ENCODE assay signal across 10 mouse cellular contexts in the genomic region with DNA sequence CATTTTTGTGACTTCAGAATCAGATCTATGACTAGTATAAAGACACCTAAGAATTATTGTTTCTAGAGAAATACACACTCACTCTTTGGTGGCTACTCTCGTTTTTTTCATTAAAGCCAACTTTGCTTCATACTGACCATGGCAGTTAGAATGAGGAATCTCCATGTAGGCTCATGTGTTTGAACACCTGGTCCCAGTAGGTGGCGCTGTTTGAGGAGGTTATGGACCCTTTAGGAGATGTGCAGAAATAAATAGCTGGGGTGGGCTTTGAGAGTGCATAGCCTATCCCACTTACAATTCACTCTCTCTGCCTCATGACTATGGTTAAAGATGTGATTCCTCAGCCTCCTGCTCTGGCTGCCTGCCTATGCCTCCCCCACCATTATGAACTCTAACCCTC.
DNase-seq lines count a peak whose midpoint lies in the region; ATAC-seq lines count a peak whose summit lies in the region.
"Had no signal": no experiment of that assay in that cellular context is flagged by ENCODE, and none has a peak within 500 bp of the region (broad histone marks: within the 10 kb centered on the region; RNA-seq: fewer than 3 reads in every experiment).

No protein-coding gene starts in this region.

- 29% methylated on average over 2 of the region's 2 CpGs for WGBS in forebrain, embryonic 11.5 days
- 30% methylated on average over 2 of the region's 2 CpGs for WGBS in forebrain, embryonic 16.5 days
- 32% methylated on average over 2 of the region's 2 CpGs for WGBS in midbrain, embryonic 10.5 days
- WGBS in midbrain, embryonic 16.5 days: 33% methylated on average over 2 of the region's 2 CpGs

- no peak overlapping the region for H3K4me3 ChIP-seq in forebrain, embryonic 11.5 days (ENCODE audit: low read depth, low read length)
- no peak overlapping the region for H3K4me3 ChIP-seq in forebrain, embryonic 16.5 days (replicated peaks; ENCODE audit: low read length)
- H3K4me3 ChIP-seq in midbrain, embryonic 10.5 days: no peak overlapping the region
- H3K4me3 ChIP-seq in midbrain, embryonic 16.5 days (ENCODE audit: low read depth, low read length): no peak overlapping the region
- H3K4me3 ChIP-seq: erythroblast, embryonic 14.5 days; neural tube, embryonic 13.5 days had no signal

- H3K9ac ChIP-seq in forebrain, embryonic 11.5 days (ENCODE audit: low read length): no peak overlapping the region
- no peak overlapping the region for H3K9ac ChIP-seq in forebrain, embryonic 16.5 days (replicated peaks; ENCODE audit: low read depth, low read length)
- no peak overlapping the region for H3K9ac ChIP-seq in midbrain, embryonic 16.5 days (ENCODE audit: low read depth, low read length)
- H3K9ac ChIP-seq: neural tube, embryonic 13.5 days had no signal

- no peak overlapping the region for H3K27ac ChIP-seq in forebrain, embryonic 11.5 days (ENCODE audit: low read depth, low read length)
- no peak overlapping the region for H3K27ac ChIP-seq in forebrain, embryonic 16.5 days (ENCODE audit: low read length)
- H3K27ac ChIP-seq in midbrain, embryonic 10.5 days (replicated peaks): no peak overlapping the region
- no peak overlapping the region for H3K27ac ChIP-seq in midbrain, embryonic 16.5 days (ENCODE audit: low read length)
- H3K27ac ChIP-seq: neural tube, embryonic 13.5 days had no signal

- no peaks in the 10 kb centered on the region for H3K36me3 ChIP-seq in forebrain, embryonic 11.5 days (ENCODE audit: control insufficient read depth, insufficient read depth, low read length)
- no peaks in the 10 kb centered on the region for H3K36me3 ChIP-seq in forebrain, embryonic 16.5 days (ENCODE audit: control insufficient read depth, insufficient read depth)
- H3K36me3 ChIP-seq in midbrain, embryonic 10.5 days: no peaks in the 10 kb centered on the region
- no peaks in the 10 kb centered on the region for H3K36me3 ChIP-seq in midbrain, embryonic 16.5 days (ENCODE audit: control insufficient read depth, insufficient read depth, low read length)
- H3K36me3 ChIP-seq: neural tube, embryonic 13.5 days had no signal

- peak; percentile 54 for DNase-seq in forebrain, embryonic 11.5 days (ENCODE audit: low spot score)
- peak; percentile 35 for DNase-seq in midbrain, embryonic 10.5 days (ENCODE audit: low spot score)
- peak; percentile 66 for DNase-seq in embryo, embryonic 11 days
- peak; percentile 35 for DNase-seq in lung, postnatal 10 days
- DNase-seq in gastrocnemius, postnatal 25 days: no peak

- no peaks in the 10 kb centered on the region for H3K27me3 ChIP-seq in forebrain, embryonic 11.5 days (ENCODE audit: control insufficient read depth, insufficient read depth, low read length)
- H3K27me3 ChIP-seq in forebrain, embryonic 16.5 days (replicated peaks; ENCODE audit: control insufficient read depth, insufficient read depth, low read length): no peaks in the 10 kb centered on the region
- H3K27me3 ChIP-seq in midbrain, embryonic 10.5 days (ENCODE audit: low read depth, poor library complexity, severe bottlenecking): no peaks in the 10 kb centered on the region
- H3K27me3 ChIP-seq in midbrain, embryonic 16.5 days (ENCODE audit: control insufficient read depth, insufficient read depth, low read depth, low read length): no peaks in the 10 kb centered on the region
- H3K27me3 ChIP-seq: neural tube, embryonic 13.5 days had no signal

- no peak overlapping the region for H3K4me2 ChIP-seq in forebrain, embryonic 11.5 days (ENCODE audit: low read depth, low read length, severe bottlenecking)
- no peak overlapping the region for H3K4me2 ChIP-seq in forebrain, embryonic 16.5 days (ENCODE audit: low read length)
- H3K4me2 ChIP-seq in midbrain, embryonic 16.5 days (ENCODE audit: low read length): no peak overlapping the region
- H3K4me2 ChIP-seq: neural tube, embryonic 13.5 days had no signal

- H3K4me1 ChIP-seq in forebrain, embryonic 11.5 days (replicated peaks; ENCODE audit: control insufficient read depth, insufficient read depth, low read length): no peaks in the 10 kb centered on the region
- H3K4me1 ChIP-seq in forebrain, embryonic 16.5 days (replicated peaks; ENCODE audit: control insufficient read depth, insufficient read depth, low read length): no peaks in the 10 kb centered on the region
- no peaks in the 10 kb centered on the region for H3K4me1 ChIP-seq in midbrain, embryonic 10.5 days
- H3K4me1 ChIP-seq in midbrain, embryonic 16.5 days (ENCODE audit: control insufficient read depth, insufficient read depth, low read length): no peaks in the 10 kb centered on the region
- H3K4me1 ChIP-seq: neural tube, embryonic 13.5 days had no signal

- ATAC-seq in forebrain, embryonic 11.5 days (replicated peaks; ENCODE audit: low FRiP score): no peak
- ATAC-seq in forebrain, embryonic 16.5 days: no peak
- ATAC-seq in midbrain, embryonic 16.5 days: no peak
- no peak for ATAC-seq in monocyte, adult 5-6 weeks (replicated peaks; ENCODE audit: insufficient number of reproducible peaks, low FRiP score, low TSS enrichment, poor library complexity, severe bottlenecking)

- H3K9me3 ChIP-seq in forebrain, embryonic 11.5 days (ENCODE audit: control insufficient read depth, low read length): no peaks in the 10 kb centered on the region
- no peaks in the 10 kb centered on the region for H3K9me3 ChIP-seq in forebrain, embryonic 16.5 days (ENCODE audit: control insufficient read depth, low read length)
- H3K9me3 ChIP-seq in midbrain, embryonic 10.5 days (replicated peaks): no peaks in the 10 kb centered on the region
- no peaks in the 10 kb centered on the region for H3K9me3 ChIP-seq in midbrain, embryonic 16.5 days (replicated peaks; ENCODE audit: control insufficient read depth, low read length, poor library complexity, severe bottlenecking)
- H3K9me3 ChIP-seq: neural tube, embryonic 13.5 days had no signal
